Mouse (Mus musculus) cerebellum, postnatal 14 days (tissue): ENCODE results near the gene Themis3.

Experiments
- DNase-seq, 2 experiments: peaks; one replicate each; pipeline ENCODE4 v3.0.0; 2021; ENCODE audit warnings: mixed read lengths in 2 of 2

Gene Themis3

GRCm38 (mm10) chr17:66594435-66594834, at the start of gene Themis3:
Themis3 (minus strand) TSS chr17:66594621.
- no peak for DNase-seq

- DNase-seq: peak; percentile 7 to 13
Observed at GRCm38 (mm10) chr17:66637951-66638722, 43.7 kb upstream of the Themis3 start.

- DNase-seq: no peak
Observed at GRCm38 (mm10) chr17:66619996-66620656, 25.7 kb upstream of the Themis3 start.

- no peak for DNase-seq
Observed at GRCm38 (mm10) chr17:66619255-66619826, 24.9 kb upstream of the Themis3 start.

GRCm38 (mm10) chr17:66610032-66610431, 15.6 kb upstream of the Themis3 start:
- no peak for DNase-seq

- DNase-seq: no peak
Observed at GRCm38 (mm10) chr17:66604931-66605330, 10.5 kb upstream of the Themis3 start.

- no peak for DNase-seq
Observed at GRCm38 (mm10) chr17:66601171-66601570, 6.8 kb upstream of the Themis3 start.

- DNase-seq: no peak
Observed at GRCm38 (mm10) chr17:66595867-66596266, 1.4 kb upstream of the Themis3 start.

GRCm38 (mm10) chr17:66595256-66595655, 835 bp upstream of the Themis3 start:
- no peak for DNase-seq

GRCm38 (mm10) chr17:66590353-66591075, 3.9 kb downstream of the Themis3 start:
- DNase-seq: peak; percentile 13 to 29

GRCm38 (mm10) chr17:66589864-66590263, 4.6 kb downstream of the Themis3 start:
- DNase-seq: peak; percentile 51 to 57

- DNase-seq: no peak
Observed at GRCm38 (mm10) chr17:66586741-66587140, 7.7 kb downstream of the Themis3 start.

GRCm38 (mm10) chr17:66586078-66586477, 8.3 kb downstream of the Themis3 start:
- peak in 1 of 2 experiments; percentile 22 for DNase-seq

GRCm38 (mm10) chr17:66580990-66581389, 13.4 kb downstream of the Themis3 start:
- no peak for DNase-seq

- DNase-seq: peak; percentile 80 to 85
Observed at GRCm38 (mm10) chr17:66578007-66578406, 16.4 kb downstream of the Themis3 start.

- DNase-seq: no peak
Observed at GRCm38 (mm10) chr17:66577507-66577906, 16.9 kb downstream of the Themis3 start.

GRCm38 (mm10) chr17:66572677-66573060, 21.8 kb downstream of the Themis3 start:
- peak; percentile 55 to 77 for DNase-seq

GRCm38 (mm10) chr17:66571860-66572676, 22.4 kb downstream of the Themis3 start:
- no peak for DNase-seq

- DNase-seq: no peak
Observed at GRCm38 (mm10) chr17:66564213-66564612, 30.2 kb downstream of the Themis3 start.

- DNase-seq: no peak
Observed at GRCm38 (mm10) chr17:66563551-66563950, 30.9 kb downstream of the Themis3 start.

- DNase-seq: no peak
Observed at GRCm38 (mm10) chr17:66561380-66561779, 33.0 kb downstream of the Themis3 start.
